Mouse (Mus musculus) effector memory CD4-positive, alpha-beta T cell, adult 5 months (primary cell): Measurements from ENCODE around the gene Col23a1. TPM values are rescaled to one million over a fixed set of nuclear protein-coding genes. Genes with fewer than 3 reads are reported as not detected.

Experiments
- polyA plus RNA-seq: library from polyadenylated mRNA; unstranded; fragments of 100-300 nt; shearing (Covaris generic); gene quantifications from one replicate; pipeline ENCODE4 v1.2.1, GENCODE M21; 2017

The Col23a1 gene
- not detected for polyA plus RNA-seq

GRCm38 (mm10) chr11:51289564-51290041 is at the start of gene Col23a1:
Gene Col23a1, plus strand, starts transcription at chr11:51289920.

GRCm38 (mm10) chr11:51261680-51262219 is 28.0 kb upstream of the Col23a1 start, which contains the start of gene Clk4:
Gene Clk4, plus strand, starts transcription at chr11:51261730.

GRCm38 (mm10) chr11:51262342-51263285 is 27.1 kb upstream of the Col23a1 start, which contains the start of gene BC049762:
Gene BC049762, minus strand, starts transcription at chr11:51263046.

GRCm38 (mm10) chr11:51584431-51585248 is 294.9 kb downstream of the Col23a1 start, which contains the start of gene Phykpl:
Gene Phykpl, plus strand, starts transcription at chr11:51584757.

GRCm38 (mm10) chr11:51606447-51607095 is 316.9 kb downstream of the Col23a1 start, which contains the start of gene Hnrnpab:
Gene Hnrnpab, minus strand, starts transcription at chr11:51606847.

GRCm38 (mm10) chr11:51619409-51620060 is 329.8 kb downstream of the Col23a1 start, which contains the start of gene Nhp2:
Gene Nhp2, plus strand, starts transcription at chr11:51619735.

Other genes with a start within 250 kb of the Col23a1 start
- not detected for gene Olfr1375, start 241.8 kb upstream of the Col23a1 start, polyA plus RNA-seq
- gene Zfp354a, start 230.7 kb upstream of the Col23a1 start, polyA plus RNA-seq: not detected
- not detected for gene Gm12569, start 69.4 kb upstream of the Col23a1 start, polyA plus RNA-seq
- 260 TPM for gene Clk4, start 28.2 kb upstream of the Col23a1 start, polyA plus RNA-seq
- gene BC049762, start 26.9 kb upstream of the Col23a1 start, polyA plus RNA-seq: not detected